Mouse (Mus musculus): Measurements from ENCODE around the gene Lzts3.

DNA sequence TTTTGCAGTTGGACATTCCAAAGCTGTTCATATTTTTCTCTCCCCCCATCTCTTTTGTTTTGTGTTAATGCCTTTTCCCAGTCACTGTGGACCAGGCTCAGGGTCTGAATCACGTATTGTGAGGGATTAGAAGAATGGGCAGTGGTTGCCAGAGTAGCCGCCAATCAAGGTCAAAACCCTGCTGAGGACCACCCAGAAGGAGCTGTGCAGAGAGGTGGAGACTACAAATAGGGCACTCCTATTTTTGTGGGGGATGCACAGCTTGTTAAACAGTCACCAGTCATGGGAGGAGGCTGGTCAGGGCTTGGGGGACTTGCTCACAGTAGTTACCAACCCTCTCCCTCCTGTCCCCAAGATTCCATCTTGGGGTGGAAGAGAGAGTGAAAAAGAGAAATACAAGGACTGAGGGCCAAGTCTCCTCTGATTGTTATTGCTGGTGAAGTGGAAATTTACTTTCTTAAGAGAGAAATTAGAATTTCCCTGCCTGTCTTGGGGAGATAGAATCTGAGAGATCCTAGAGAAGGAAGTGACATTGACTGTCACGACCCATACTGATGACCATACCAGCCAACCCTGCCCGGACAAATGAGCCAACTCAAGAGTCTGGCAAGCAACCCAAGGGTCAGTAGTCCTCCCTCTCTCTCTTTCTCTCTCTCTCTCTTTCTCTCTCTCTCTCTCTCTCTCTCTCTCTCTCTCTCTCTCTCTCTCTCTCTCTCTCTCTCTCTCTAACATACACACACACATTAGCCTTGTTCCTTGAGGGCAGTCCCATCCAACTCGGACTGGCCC lies 9.5 kb downstream of the Lzts3 start:
- no peak for TF ChIP-seq POLR2A (IDR thresholded peaks at IDR 0.05; ENCODE audit: insufficient read depth, low read length)
- TF ChIP-seq CTCF (IDR thresholded peaks at IDR 0.05; ENCODE audit: low read depth, low read length) = no peak
- TF ChIP-seq EP300 (IDR thresholded peaks at IDR 0.05; ENCODE audit: insufficient read depth, low read depth, low read length) = no peak

All from ES-Bruce4 (cell line).